Mouse (Mus musculus) G1E (cell line): ENCODE results near the gene Rnf144a. TPM values are rescaled to one million over a fixed set of nuclear protein-coding genes. Genes with fewer than 3 reads are reported as not detected.

Experiments
- ATAC-seq: 2 replicates; pipeline ENCODE4 v1.8.0; 2016; ENCODE audit warnings: mild to moderate bottlenecking; ENCODE audit not compliant: insufficient number of reproducible peaks, poor library complexity, low FRiP score, severe bottlenecking; ENCODE audit errors: extremely low read depth
- DNase-seq: peaks from one replicate; pipeline ENCODE4 v3.0.0; 2012; ENCODE audit warnings: low spot score
- H3K27me3 ChIP-seq: 2 replicates; pipeline ENCODE4 v1.6.1; 2012; ENCODE audit warnings: mild to moderate bottlenecking, low read length, inconsistent platforms; ENCODE audit not compliant: insufficient read depth
- H3K36me3 ChIP-seq: replicated peaks from 2 replicates; pipeline ENCODE3; 2012; ENCODE audit warnings: mild to moderate bottlenecking, inconsistent platforms
- H3K4me1 ChIP-seq: 2 replicates; pipeline ENCODE4 v1.6.1; 2012; ENCODE audit warnings: low read depth, low read length, inconsistent platforms, mixed read lengths; ENCODE audit not compliant: insufficient read depth
- H3K4me3 ChIP-seq: 2 replicates; pipeline ENCODE4 v1.5.1; 2012; ENCODE audit warnings: low read depth, mild to moderate bottlenecking, inconsistent platforms, low read length, moderate library complexity, mixed read lengths
- H3K9me3 ChIP-seq: replicated peaks from 2 replicates; pipeline ENCODE4 v1.6.1; 2012; ENCODE audit warnings: inconsistent platforms
- CTCF ChIP-seq: IDR thresholded peaks from 2 replicates; pipeline ENCODE4 v1.5.1; 2012; ENCODE audit warnings: low read depth, low read length, inconsistent platforms, mixed read lengths
- GATA1 ChIP-seq: IDR thresholded peaks from 2 replicates; pipeline ENCODE4 v1.6.1; 2012; ENCODE audit warnings: borderline replicate concordance, low read length, inconsistent platforms, mixed read lengths
- GATA2 ChIP-seq: IDR thresholded peaks from 2 replicates; pipeline ENCODE4 v1.6.1; 2012; ENCODE audit warnings: low read depth, low read length, inconsistent platforms, borderline replicate concordance
- POLR2AphosphoS5 ChIP-seq: IDR thresholded peaks from 2 replicates; pipeline ENCODE4 v1.6.1; 2012; ENCODE audit warnings: low read depth, low read length, inconsistent platforms; ENCODE audit not compliant: insufficient replicate concordance
- TAL1 ChIP-seq: conservative IDR thresholded peaks from 2 replicates; pipeline ENCODE4 v1.6.1; 2012; ENCODE audit warnings: low read depth, low read length, inconsistent platforms, mixed read lengths
- polyA plus RNA-seq: library from polyadenylated mRNA; stranded (reverse); fragments of >175 nt; gene quantifications from 2 replicates; pipeline ENCODE4 v1.2.3, GENCODE M21; 2012
- total RNA-seq, 2 experiments: library from RNA; stranded (forward) in 1 of 2; stranded (reverse) in 1 of 2; fragments of 200-1000 nt in 1 of 2; fragments of >200 nt in 1 of 2; fragmentation: Nextera tagmentation in 1 of 2; gene quantifications; 2 replicates each; pipeline ENCODE4 v1.2.3; 2014 to 2017

The Rnf144a gene
- total and polyA plus RNA-seq, 3 experiments = 0.22 TPM; not detected in 2

GRCm38 (mm10) chr12:26339181-26339580, 75.9 kb downstream of the Rnf144a start:
- no peak for TF ChIP-seq TAL1
- TF ChIP-seq POLR2AphosphoS5 = no peak
- no peak for TF ChIP-seq GATA1
- TF ChIP-seq GATA2 = no peak
- no peak for TF ChIP-seq CTCF
- no peak for ATAC-seq

GRCm38 (mm10) chr12:26333678-26334077, 81.4 kb downstream of the Rnf144a start:
- Histone ChIP-seq H3K9me3 (peaks cover 60% of the 10 kb centered on the region), H3K27me3 (no peaks in the 10 kb centered on the region), H3K4me1 (no peaks in the 10 kb centered on the region), H3K36me3 (no peaks in the 10 kb centered on the region), H3K4me3 (no peak overlapping the region)
- TF ChIP-seq CTCF = no peak
- TF ChIP-seq POLR2AphosphoS5 = no peak
- TF ChIP-seq GATA2 = no peak
- TF ChIP-seq GATA1 = no peak
- DNase-seq (no peak), ATAC-seq (no peak)

More at GRCm38 (mm10) chr12:26339181-26339580, 75.9 kb downstream of the Rnf144a start:
- no peaks in the 10 kb centered on the region for H3K27me3 ChIP-seq
- H3K36me3 ChIP-seq = no peaks in the 10 kb centered on the region
- no peak for DNase-seq
- H3K4me1 ChIP-seq = no peaks in the 10 kb centered on the region
- H3K9me3 ChIP-seq = peaks cover 58% of the 10 kb centered on the region
- H3K4me3 ChIP-seq = no peak overlapping the region

DNA sequence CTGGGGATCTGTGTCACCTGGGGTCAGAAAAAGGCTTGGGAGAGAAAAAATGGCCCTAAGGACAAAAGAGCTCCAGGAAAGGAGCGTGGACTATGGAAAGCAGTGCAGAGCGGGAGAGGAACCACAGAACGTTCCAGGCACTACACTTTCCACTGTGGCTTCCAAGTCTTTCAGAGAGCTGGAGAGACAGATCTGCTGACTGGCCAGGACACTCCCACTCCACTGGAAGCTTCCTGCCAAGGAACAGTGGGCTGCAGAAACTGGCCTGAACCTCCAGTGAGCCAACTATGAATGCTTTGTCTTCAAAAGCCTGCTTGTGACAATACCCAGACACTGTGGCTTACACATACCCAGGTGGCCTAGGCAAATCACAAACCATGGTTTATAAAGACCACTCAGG, 84.0 kb downstream of the Rnf144a start:
- ATAC-seq = no peak
- DNase-seq = no peak
- Histone ChIP-seq H3K9me3 (peaks cover 57% of the 10 kb centered on the region), H3K36me3 (no peaks in the 10 kb centered on the region), H3K4me1 (no peaks in the 10 kb centered on the region), H3K27me3 (no peaks in the 10 kb centered on the region), H3K4me3 (no peak overlapping the region)
- TF ChIP-seq POLR2AphosphoS5 (no peak), CTCF (no peak), GATA1 (no peak), GATA2 (no peak), TAL1 (no peak)

DNA sequence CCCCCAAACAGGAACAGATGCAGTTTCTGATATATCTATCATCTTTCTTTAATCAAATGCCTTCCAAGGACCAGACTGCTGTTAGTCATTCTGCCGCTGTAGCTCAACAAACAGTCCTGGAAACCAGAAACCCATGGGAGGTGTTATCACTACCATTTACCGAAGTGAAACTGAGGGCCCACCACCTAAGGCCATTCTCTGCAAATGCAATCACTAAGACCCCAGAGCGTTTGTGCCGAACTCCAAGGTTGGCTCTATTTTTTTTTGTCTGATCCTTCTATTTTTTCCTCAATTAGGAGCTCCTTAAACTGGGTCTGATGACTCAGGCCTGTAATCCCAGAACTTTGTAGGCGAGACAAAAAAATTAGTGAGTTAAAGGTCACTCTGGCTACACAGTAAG, 85.3 kb downstream of the Rnf144a start:
- Histone ChIP-seq H3K4me1 (no peaks in the 10 kb centered on the region), H3K27me3 (no peaks in the 10 kb centered on the region), H3K9me3 (peaks cover 52% of the 10 kb centered on the region), H3K36me3 (no peaks in the 10 kb centered on the region), H3K4me3 (no peak overlapping the region)
- TF ChIP-seq GATA2 (no peak), GATA1 (no peak), CTCF (no peak), POLR2AphosphoS5 (no peak), TAL1 (no peak)
- DNase-seq (no peak), ATAC-seq (no peak)

DNA sequence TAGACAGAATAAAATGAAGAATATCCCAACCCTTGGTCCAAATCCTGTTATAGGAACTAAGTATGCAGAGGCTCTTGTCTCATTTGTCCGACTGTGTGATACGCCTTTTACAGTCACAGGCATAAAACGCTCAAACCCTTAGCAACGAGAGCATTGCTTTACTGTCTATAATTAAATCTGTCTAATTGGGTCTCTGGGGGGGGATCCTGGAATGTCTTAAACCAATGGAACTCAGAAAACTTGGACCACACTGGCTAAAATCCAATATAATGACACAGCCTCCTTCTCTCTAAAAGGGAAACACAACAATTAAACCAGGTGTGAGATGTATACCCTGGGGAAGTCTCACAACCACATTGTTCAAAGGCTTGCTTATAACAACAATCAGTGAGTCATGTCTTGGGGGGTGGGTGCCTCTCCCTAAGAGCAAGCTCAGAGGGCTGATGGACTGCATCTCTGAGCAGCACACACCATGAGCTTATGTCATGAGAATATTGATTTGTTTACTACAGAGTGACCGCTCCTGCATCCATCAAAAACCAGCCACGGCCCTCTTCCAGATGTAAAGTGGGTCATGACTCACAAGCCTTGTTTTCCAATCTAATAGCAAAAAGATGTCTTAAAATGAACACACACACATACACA, 85.9 kb downstream of the Rnf144a start:
- ATAC-seq = no peak
- Histone ChIP-seq H3K4me1 (no peaks in the 10 kb centered on the region), H3K36me3 (no peaks in the 10 kb centered on the region), H3K4me3 (no peak overlapping the region), H3K27me3 (no peaks in the 10 kb centered on the region), H3K9me3 (peaks cover 58% of the 10 kb centered on the region)
- TF ChIP-seq TAL1 = no peak
- TF ChIP-seq GATA2 = no peak
- TF ChIP-seq CTCF = no peak
- no peak for TF ChIP-seq GATA1
- TF ChIP-seq POLR2AphosphoS5 = no peak
- no peak for DNase-seq

DNA sequence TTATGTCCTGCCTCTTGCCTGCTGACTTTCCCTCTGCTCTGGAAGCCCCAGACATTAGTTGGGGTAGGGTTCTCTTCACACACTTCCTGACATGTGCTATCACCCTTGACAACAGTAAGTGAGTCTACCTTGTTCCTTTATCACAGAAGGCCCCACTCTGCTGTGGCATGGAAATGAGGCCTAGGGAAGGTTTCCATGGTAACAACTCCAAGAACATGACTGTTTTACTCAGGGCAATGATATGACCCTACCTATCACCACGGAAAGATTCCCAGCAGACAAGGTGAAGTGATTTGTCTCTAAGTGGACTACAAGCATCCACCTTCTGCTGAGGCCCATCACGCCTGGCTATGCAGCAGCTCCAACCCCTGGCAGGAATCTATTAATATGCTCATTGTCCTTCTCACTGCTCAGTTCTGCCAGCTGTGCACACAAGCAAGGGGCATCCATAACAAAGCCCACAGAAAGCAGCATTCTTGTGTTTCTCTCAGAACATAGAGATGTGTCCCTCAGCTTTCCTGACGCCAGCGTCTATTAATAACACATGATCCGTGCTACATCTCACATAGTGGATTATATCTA, 91.2 kb downstream of the Rnf144a start:
- H3K9me3 ChIP-seq = peaks cover 60% of the 10 kb centered on the region

More for the DNA sequence above, 91.2 kb downstream of the Rnf144a start:
- H3K36me3 ChIP-seq = no peaks in the 10 kb centered on the region
- H3K27me3 ChIP-seq = no peaks in the 10 kb centered on the region
- DNase-seq (no peak), ATAC-seq (no peak)
- H3K4me3 ChIP-seq = no peak overlapping the region
- TF ChIP-seq CTCF (no peak), GATA2 (no peak), GATA1 (no peak), POLR2AphosphoS5 (no peak), TAL1 (no peak)
- H3K4me1 ChIP-seq = no peaks in the 10 kb centered on the region
